Mouse (Mus musculus) hindbrain, postnatal 0 days (tissue): ENCODE data around the gene Gpx6. TPM values are rescaled to one million over a fixed set of nuclear protein-coding genes. Genes with fewer than 3 reads are reported as not detected.

Experiments used
- ATAC-seq: fragments of 200-750 bp; cut with Nextera tagmentation; 2 replicates; pipeline ENCODE4 v1.8.0; 2017; ENCODE audit warnings: mild to moderate bottlenecking, moderate TSS enrichment, moderate library complexity
- DNase-seq: peaks from one replicate; pipeline ENCODE4 v3.0.0-alpha.2; 2015; ENCODE audit warnings: low spot score
- H3K27ac ChIP-seq: fragments of 300-500 bp; sonication (generic); 2 replicates; pipeline ENCODE4 v1.5.1; 2014; ENCODE audit warnings: mild to moderate bottlenecking
- H3K27me3 ChIP-seq: fragments of 300-500 bp; sonication (generic); 2 replicates; pipeline ENCODE4 v1.6.1; 2014; ENCODE audit warnings: low read length, mixed read lengths; ENCODE audit not compliant: insufficient read depth
- H3K36me3 ChIP-seq: fragments of 300-500 bp; sonication (generic); 2 replicates; pipeline ENCODE4 v1.6.1; 2014; ENCODE audit warnings: low read length, mixed read lengths; ENCODE audit not compliant: insufficient read depth
- H3K4me1 ChIP-seq: fragments of 300-500 bp; sonication (generic); 2 replicates; pipeline ENCODE4 v1.6.1; 2014; ENCODE audit warnings: antibody characterized with exemption, low read length, mixed read lengths; ENCODE audit not compliant: insufficient read depth
- H3K4me2 ChIP-seq: fragments of 300-500 bp; sonication (generic); 2 replicates; pipeline ENCODE4 v1.6.1; 2014; ENCODE audit warnings: low read depth, mild to moderate bottlenecking, low read length, moderate library complexity, mixed read lengths
- H3K4me3 ChIP-seq: fragments of 300-500 bp; sonication (generic); 2 replicates; pipeline ENCODE4 v1.5.1; 2014; ENCODE audit warnings: low read length
- H3K9ac ChIP-seq: fragments of 300-500 bp; sonication (generic); replicated peaks from 2 replicates; pipeline ENCODE4 v1.6.1; 2014; ENCODE audit warnings: mild to moderate bottlenecking, low read length, moderate library complexity, mixed read lengths
- H3K9me3 ChIP-seq: fragments of 300-500 bp; sonication (generic); 2 replicates; pipeline ENCODE4 v1.6.1; 2016; ENCODE audit warnings: low read length, mixed read lengths
- CTCF ChIP-seq: IDR thresholded peaks from 2 replicates; pipeline ENCODE4 v1.5.1; 2016; ENCODE audit warnings: antibody characterized with exemption, control low read depth, low read depth
- WGBS: fragments of 180-500 bp; shearing (Covaris S2); extraction: QIAGEN DNeasy Blood & Tissue Kit; methylation state at CpG from one replicate; pipeline ENCODE4 v1.1.7; 2014; 5-methylcytosine and 5-hydroxymethylcytosine counted together
- polyA plus RNA-seq: library from polyadenylated mRNA; unstranded; fragments of >200 nt; fragmentation: Nextera tagmentation; extraction: Ambion mirVana; gene quantifications from 2 replicates; pipeline ENCODE4 v1.2.1, GENCODE M21; 2015
- total RNA-seq: library from RNA; depleted of rRNA; stranded (reverse); fragments of >200 nt; gene quantifications from 2 replicates; pipeline ENCODE4 v1.2.3, GENCODE M21; 2014; rRNA removed

Gpx6 gene
- total RNA-seq (0.32 and 0.84 TPM in 2 replicates), polyA plus RNA-seq (0.59 and 0.61 TPM in 2 replicates)

GRCm38 (mm10) chr13:21311926-21312325, at the start of gene Gpx6:
TSS of gene Gpx6 (plus strand) at chr13:21312125.
- no peak for ATAC-seq
- no peak for TF ChIP-seq CTCF

GRCm38 (mm10) chr13:21262787-21263461, 49.0 kb upstream of the Gpx6 start:
- no peak overlapping the region for H3K27ac ChIP-seq
- ATAC-seq (no peak), DNase-seq (no peak)
- TF ChIP-seq CTCF: no peak
- no peak overlapping the region for H3K4me2 ChIP-seq
- no peaks in the 10 kb centered on the region for H3K9me3 ChIP-seq
- H3K4me1 ChIP-seq: no peaks in the 10 kb centered on the region
- no peaks in the 10 kb centered on the region for H3K36me3 ChIP-seq
- 67% methylated on average over 4 of the region's 4 CpGs for WGBS
- no peaks in the 10 kb centered on the region; the same call in 1 of the 2 replicates for H3K27me3 ChIP-seq
- H3K9ac ChIP-seq: no peak overlapping the region
- H3K4me3 ChIP-seq: no peak overlapping the region

More at GRCm38 (mm10) chr13:21311926-21312325, at the start of gene Gpx6:
- no peak within 1 kb of the TSS for H3K9ac ChIP-seq
- WGBS: 17% methylated on average over 3 of the region's 3 CpGs
- H3K4me2 ChIP-seq: no peak within 1 kb of the TSS
- no peak for DNase-seq
- H3K4me1 ChIP-seq: no peaks in the 10 kb centered on the region
- H3K4me3 ChIP-seq: no peak within 1 kb of the TSS
- H3K27ac ChIP-seq: no peak within 1 kb of the TSS
- no peaks in the 10 kb centered on the region for H3K27me3 ChIP-seq
- H3K9me3 ChIP-seq: no peaks in the 10 kb centered on the region
- H3K36me3 ChIP-seq: no peaks in the 10 kb centered on the region

- ATAC-seq (no peak), DNase-seq (no peak)
- Histone ChIP-seq H3K4me1 (no peaks in the 10 kb centered on the region), H3K27me3 (no peaks in the 10 kb centered on the region; the same call in 1 of the 2 replicates), H3K9ac (no peak overlapping the region; the same call in 1 of the 2 replicates), H3K9me3 (no peaks in the 10 kb centered on the region), H3K4me3 (peak overlapping the region; percentile 37), H3K4me2 (peak overlapping the region; percentile 56), H3K36me3 (no peaks in the 10 kb centered on the region), H3K27ac (no peak overlapping the region)
- no peak for TF ChIP-seq CTCF
- 4% methylated on average over 11 of the region's 11 CpGs for WGBS
Measured at GRCm38 (mm10) chr13:21263910-21264309, 48.0 kb upstream of the Gpx6 start.

GRCm38 (mm10) chr13:21264366-21264765, 47.6 kb upstream of the Gpx6 start:
- peak overlapping the region; percentile 37 for H3K4me3 ChIP-seq
- no peaks in the 10 kb centered on the region for H3K9me3 ChIP-seq
- ATAC-seq (no peak), DNase-seq (peak; percentile 70)
- H3K4me1 ChIP-seq: no peaks in the 10 kb centered on the region
- WGBS: 2% methylated on average over 11 of the region's 11 CpGs
- H3K4me2 ChIP-seq: peak overlapping the region; percentile 56
- TF ChIP-seq CTCF: no peak
- H3K27me3 ChIP-seq: no peaks in the 10 kb centered on the region; the same call in 1 of the 2 replicates
- no peaks in the 10 kb centered on the region for H3K36me3 ChIP-seq
- no peak overlapping the region for H3K27ac ChIP-seq
- H3K9ac ChIP-seq: no peak overlapping the region; the same call in 1 of the 2 replicates

- Histone ChIP-seq H3K27me3 (no peaks in the 10 kb centered on the region; the same call in 1 of the 2 replicates), H3K4me3 (no peak overlapping the region), H3K27ac (no peak overlapping the region), H3K4me1 (no peaks in the 10 kb centered on the region), H3K9me3 (no peaks in the 10 kb centered on the region), H3K36me3 (no peaks in the 10 kb centered on the region), H3K9ac (no peak overlapping the region), H3K4me2 (no peak overlapping the region)
- no peak for TF ChIP-seq CTCF
- 61% methylated on average over 2 of the region's 2 CpGs for WGBS
- DNase-seq (no peak), ATAC-seq (no peak)
Measured at GRCm38 (mm10) chr13:21265736-21266135, 46.2 kb upstream of the Gpx6 start.

GRCm38 (mm10) chr13:21267541-21267940, 44.4 kb upstream of the Gpx6 start:
- Histone ChIP-seq H3K4me3 (peak overlapping the region; percentile 11; the same call in 1 of the 2 replicates), H3K4me2 (peak overlapping the region; percentile 38), H3K9me3 (no peaks in the 10 kb centered on the region), H3K9ac (no peak overlapping the region; the same call in 1 of the 2 replicates), H3K27ac (no peak overlapping the region), H3K4me1 (no peaks in the 10 kb centered on the region), H3K27me3 (no peaks in the 10 kb centered on the region), H3K36me3 (no peaks in the 10 kb centered on the region)
- 25% methylated on average over 4 of the region's 4 CpGs for WGBS
- ATAC-seq (no peak), DNase-seq (no peak)
- no peak for TF ChIP-seq CTCF

- Histone ChIP-seq H3K4me1 (no peaks in the 10 kb centered on the region), H3K27me3 (no peaks in the 10 kb centered on the region), H3K27ac (no peak overlapping the region), H3K4me2 (peak overlapping the region; percentile 38), H3K9me3 (no peaks in the 10 kb centered on the region), H3K4me3 (peak overlapping the region; percentile 11; the same call in 1 of the 2 replicates), H3K36me3 (no peaks in the 10 kb centered on the region), H3K9ac (no peak overlapping the region; the same call in 1 of the 2 replicates)
- ATAC-seq (no peak), DNase-seq (no peak)
- TF ChIP-seq CTCF: no peak
- 0% methylated on average over 1 of the region's 1 CpGs for WGBS
Measured at GRCm38 (mm10) chr13:21268262-21268661, 43.7 kb upstream of the Gpx6 start.
